Mouse (Mus musculus) brain, embryonic 14.5 days (tissue): ENCODE data around the gene Nkrf. TPM values are rescaled to one million over a fixed set of nuclear protein-coding genes. Genes with fewer than 3 reads are reported as not detected.

Source experiments
- DNase-seq: peaks from one replicate; pipeline ENCODE4 v3.0.0-alpha.2; 2011; ENCODE audit warnings: low read depth
- CTCF ChIP-seq: fragments of 200-500 bp; IDR thresholded peaks from 2 replicates; pipeline ENCODE4 v1.5.1; 2012; ENCODE audit warnings: inconsistent platforms, mild to moderate bottlenecking, moderate library complexity, borderline replicate concordance; ENCODE audit not compliant: insufficient read depth, insufficient read length; ENCODE audit errors: extremely low read depth
- POLR2A ChIP-seq: fragments of 200-500 bp; IDR thresholded peaks from 2 replicates; pipeline ENCODE4 v1.6.1; 2012; ENCODE audit warnings: mild to moderate bottlenecking, inconsistent platforms, borderline replicate concordance; ENCODE audit not compliant: poor library complexity, insufficient read depth, insufficient read length, severe bottlenecking; ENCODE audit errors: extremely low read depth
- polyA plus RNA-seq: library from polyadenylated mRNA; depleted of rRNA; stranded (reverse); fragments of >200 nt; gene quantifications from 2 replicates; pipeline ENCODE4 v1.2.3, GENCODE M21; 2012; rRNA removed

Gene Nkrf
- polyA plus RNA-seq, 1 experiment = 15.1 TPM

- no peak for DNase-seq
- TF ChIP-seq CTCF (no peak), POLR2A (no peak)
Observed at GRCm38 (mm10) chrX:36843346-36843990, 59.2 kb downstream of the Nkrf start.

DNA sequence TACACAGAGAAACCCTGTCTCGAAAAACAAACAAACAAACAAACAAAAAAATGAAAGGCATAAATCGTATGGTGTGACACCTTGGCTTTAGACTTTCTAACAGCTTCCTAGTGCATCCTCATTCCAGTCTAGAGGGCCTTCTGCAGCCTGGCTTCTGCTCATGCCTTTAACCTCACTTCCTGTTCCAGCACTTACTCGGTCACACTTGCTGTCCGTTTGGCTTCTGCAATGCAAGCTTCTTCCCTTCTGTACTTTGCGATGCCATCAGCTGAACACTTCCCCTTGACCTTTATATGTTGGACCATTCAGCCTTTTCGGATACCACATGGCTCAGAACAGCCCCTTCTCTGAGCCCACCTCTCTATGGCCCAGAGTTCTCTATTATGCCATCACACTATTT is 61.0 kb downstream of the Nkrf start:
- TF ChIP-seq CTCF = no peak
- no peak for TF ChIP-seq POLR2A
- no peak for DNase-seq

DNA sequence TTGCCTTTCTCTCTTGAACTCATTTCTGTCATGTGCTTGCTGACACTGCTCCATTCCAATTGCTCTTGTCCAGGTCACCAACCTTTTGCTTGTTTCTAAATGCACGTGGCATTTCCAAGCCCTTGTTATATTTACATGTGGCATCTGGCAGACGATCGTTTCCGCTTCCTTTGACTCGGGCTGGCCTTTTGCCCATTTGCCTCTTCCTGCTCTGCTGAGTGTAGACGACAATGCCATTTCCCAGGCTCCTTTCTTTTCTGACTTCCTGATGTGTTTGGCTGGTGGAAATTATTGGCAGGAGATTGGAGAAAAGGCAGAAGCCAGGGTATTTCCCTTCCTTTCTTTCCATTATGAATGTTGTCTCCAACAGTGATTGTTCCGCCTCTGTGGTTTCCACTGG is 63.3 kb downstream of the Nkrf start:
- no peak for DNase-seq

More for the DNA sequence above, 63.3 kb downstream of the Nkrf start:
- TF ChIP-seq CTCF (no peak), POLR2A (no peak)

Other genes with a start within 250 kb of the Nkrf start
- gene Slc25a43, start 159.2 kb downstream of the Nkrf start, polyA plus RNA-seq = 0.66 and 0.89 TPM in 2 replicates
- gene Slc25a5, start 107.2 kb downstream of the Nkrf start, polyA plus RNA-seq = 477 and 533 TPM in 2 replicates
- 41.7 and 43.8 TPM in 2 replicates for gene Ube2a, start 29.0 kb downstream of the Nkrf start, polyA plus RNA-seq
- 11.5 and 14.7 TPM in 2 replicates for gene C330007P06Rik, start 28.8 kb downstream of the Nkrf start, polyA plus RNA-seq
- gene Sept6, start 88.9 kb upstream of the Nkrf start, polyA plus RNA-seq = 54.2 and 61.6 TPM in 2 replicates
- not detected in 2 replicates for gene Sowahd, start 145.9 kb upstream of the Nkrf start, polyA plus RNA-seq
- 425 and 492 TPM in 2 replicates for gene Rpl39, start 182.5 kb upstream of the Nkrf start, polyA plus RNA-seq
- 31.2 and 37.8 TPM in 2 replicates for gene Upf3b, start 207.4 kb upstream of the Nkrf start, polyA plus RNA-seq
- gene Nkap, start 223.9 kb upstream of the Nkrf start, polyA plus RNA-seq = 6.8 and 14.4 TPM in 2 replicates